Mouse (Mus musculus): ENCODE data around the gene Mical2.

- TF ChIP-seq CTCF (IDR thresholded peaks at IDR 0.05; ENCODE audit: low read depth, low read length): no peak
- TF ChIP-seq POLR2A (IDR thresholded peaks at IDR 0.05; ENCODE audit: borderline replicate concordance, low read depth, low read length): no peak
Observed at GRCm38 (mm10) chr7:112444152-112444984, 218.7 kb downstream of the Mical2 start.

All from bone marrow macrophage, adult 2 months (primary cell).